Mouse (Mus musculus): ENCODE data around the gene Ptpn4. TPM values are rescaled to one million over a fixed set of nuclear protein-coding genes. Genes with fewer than 3 reads are reported as not detected.

Gene Ptpn4
- polyA plus RNA-seq, 1 experiment from 2014 or later, result 3.7 TPM

GRCm38 (mm10) chr1:119641090-119641812 is 196.2 kb downstream of the Ptpn4 start:
- Histone ChIP-seq H3K4me2 (no peak overlapping the region), H3K9ac (no peak overlapping the region), H3K27ac (replicated peaks) (no peak overlapping the region), H3K36me3 (peaks cover 5% of the 10 kb centered on the region; the same call in 1 of the 2 replicates), H3K9me3 (no peaks in the 10 kb centered on the region), H3K4me1 (peaks cover 25% of the 10 kb centered on the region), H3K4me3 (no peak overlapping the region), H3K27me3 (replicated peaks) (no peaks in the 10 kb centered on the region)
- ATAC-seq (ENCODE audit: extremely low read depth, insufficient number of reproducible peaks, low FRiP score, low TSS enrichment), result no peak

- whole genome bisulfite sequencing, result 69% methylated on average over 2 of the region's 2 CpGs
- no peak for ATAC-seq (ENCODE audit: extremely low read depth, insufficient number of reproducible peaks, low FRiP score, low TSS enrichment)
- no peak overlapping the region for H3K4me3 ChIP-seq
- H3K9ac ChIP-seq, result no peak overlapping the region
- H3K4me2 ChIP-seq, result no peak overlapping the region
- no peak overlapping the region for H3K27ac ChIP-seq (replicated peaks)
- no peaks in the 10 kb centered on the region for H3K27me3 ChIP-seq (replicated peaks)
- H3K9me3 ChIP-seq, result no peaks in the 10 kb centered on the region
- peaks cover 5% of the 10 kb centered on the region; the same call in 1 of the 2 replicates for H3K36me3 ChIP-seq
- H3K4me1 ChIP-seq, result peaks cover 24% of the 10 kb centered on the region
Measured at GRCm38 (mm10) chr1:119640006-119640405, 197.4 kb downstream of the Ptpn4 start.

- Histone ChIP-seq H3K9ac (no peak overlapping the region), H3K4me1 (peaks cover 17% of the 10 kb centered on the region), H3K9me3 (no peaks in the 10 kb centered on the region), H3K27ac (replicated peaks) (no peak overlapping the region), H3K27me3 (replicated peaks) (no peaks in the 10 kb centered on the region), H3K4me2 (no peak overlapping the region), H3K36me3 (peaks cover 15% of the 10 kb centered on the region), H3K4me3 (no peak overlapping the region)
- ATAC-seq (ENCODE audit: extremely low read depth, insufficient number of reproducible peaks, low FRiP score, low TSS enrichment), result no peak
- WGBS, result 84% methylated on average over 6 of the region's 6 CpGs
Measured at GRCm38 (mm10) chr1:119637188-119638023, 200.0 kb downstream of the Ptpn4 start.

DNA sequence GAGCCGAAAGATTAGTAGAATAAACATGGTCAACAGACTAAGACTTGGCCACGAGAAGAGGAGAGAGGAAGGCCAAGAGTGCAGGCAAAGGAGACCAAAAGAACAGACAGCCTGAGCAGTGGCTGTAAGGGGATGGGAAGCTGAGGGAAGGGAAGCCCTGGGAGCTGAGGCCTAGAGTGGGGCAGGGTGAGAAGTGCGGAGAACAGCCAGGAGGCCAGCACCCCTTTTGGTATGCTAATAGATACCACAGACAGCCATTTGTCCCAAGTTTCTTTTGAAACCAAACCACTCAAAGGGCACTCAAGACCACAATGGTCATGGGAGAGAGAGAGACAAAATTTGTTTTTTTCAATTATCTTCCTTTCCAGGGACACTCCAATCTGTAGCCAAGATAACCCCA is 202.7 kb downstream of the Ptpn4 start:
- no peak overlapping the region for H3K9ac ChIP-seq
- no peak overlapping the region for H3K27ac ChIP-seq (replicated peaks)
- no peak for ATAC-seq (ENCODE audit: extremely low read depth, insufficient number of reproducible peaks, low FRiP score, low TSS enrichment)
- no peaks in the 10 kb centered on the region for H3K9me3 ChIP-seq
- H3K4me2 ChIP-seq, result no peak overlapping the region
- H3K4me3 ChIP-seq, result no peak overlapping the region
- peaks cover 20% of the 10 kb centered on the region for H3K36me3 ChIP-seq
- peaks cover 8% of the 10 kb centered on the region; the same call in 1 of the 2 replicates for H3K4me1 ChIP-seq
- no peaks in the 10 kb centered on the region for H3K27me3 ChIP-seq (replicated peaks)
- 57% methylated on average over 3 of the region's 3 CpGs for WGBS

- Histone ChIP-seq H3K4me2 (no peak overlapping the region), H3K27ac (replicated peaks) (no peak overlapping the region), H3K9me3 (no peaks in the 10 kb centered on the region), H3K4me3 (no peak overlapping the region), H3K27me3 (replicated peaks) (no peaks in the 10 kb centered on the region), H3K9ac (no peak overlapping the region), H3K4me1 (peaks cover 14% of the 10 kb centered on the region), H3K36me3 (peaks cover 20% of the 10 kb centered on the region)
- no peak for ATAC-seq (ENCODE audit: extremely low read depth, insufficient number of reproducible peaks, low FRiP score, low TSS enrichment)
- 21% methylated on average over 1 of the region's 1 CpGs for WGBS
Measured at GRCm38 (mm10) chr1:119630428-119630827, 207.0 kb downstream of the Ptpn4 start.

- ATAC-seq (ENCODE audit: extremely low read depth, insufficient number of reproducible peaks, low FRiP score, low TSS enrichment), result no peak
- no peak overlapping the region; the same call in 1 of the 2 replicates for H3K27ac ChIP-seq (replicated peaks)
- H3K36me3 ChIP-seq, result peaks cover 5% of the 10 kb centered on the region
- WGBS, result 56% methylated on average over 4 of the region's 4 CpGs
- peaks cover 24% of the 10 kb centered on the region for H3K4me1 ChIP-seq
- no peak overlapping the region for H3K4me2 ChIP-seq
- no peak overlapping the region for H3K4me3 ChIP-seq
- no peaks in the 10 kb centered on the region for H3K9me3 ChIP-seq
- H3K27me3 ChIP-seq (replicated peaks), result no peaks in the 10 kb centered on the region
- no peak overlapping the region for H3K9ac ChIP-seq
Measured at GRCm38 (mm10) chr1:119626837-119627236, 210.6 kb downstream of the Ptpn4 start.

GRCm38 (mm10) chr1:119624444-119624843 is 213.0 kb downstream of the Ptpn4 start:
- Histone ChIP-seq H3K27ac (replicated peaks) (no peak overlapping the region), H3K4me2 (no peak overlapping the region), H3K4me1 (peaks cover 19% of the 10 kb centered on the region), H3K36me3 (peaks cover 20% of the 10 kb centered on the region), H3K4me3 (no peak overlapping the region), H3K9me3 (no peaks in the 10 kb centered on the region), H3K9ac (no peak overlapping the region), H3K27me3 (replicated peaks) (no peaks in the 10 kb centered on the region)
- 49% methylated on average over 2 of the region's 2 CpGs for whole genome bisulfite sequencing
- ATAC-seq (ENCODE audit: extremely low read depth, insufficient number of reproducible peaks, low FRiP score, low TSS enrichment), result no peak

DNA sequence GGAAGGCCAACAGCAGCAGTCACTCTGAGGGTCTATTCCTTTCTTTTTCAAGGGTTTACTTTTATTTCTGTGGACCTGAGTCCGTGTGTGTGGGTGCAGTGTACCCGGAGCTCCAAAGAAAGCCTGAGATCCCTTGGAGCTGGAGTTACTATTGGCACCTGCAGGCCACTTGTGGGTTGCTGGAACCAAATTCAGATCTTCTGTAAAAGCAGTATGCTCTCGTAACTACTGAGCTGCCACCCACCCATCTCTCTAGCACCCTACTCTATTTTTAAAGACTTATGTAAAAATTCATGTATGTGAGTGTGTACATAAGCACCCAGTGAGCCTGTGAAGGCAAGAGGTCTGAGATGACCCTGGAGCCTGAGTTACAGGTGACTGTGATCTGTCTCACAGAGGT is 232.0 kb downstream of the Ptpn4 start:
- H3K27ac ChIP-seq (replicated peaks), result no peak overlapping the region
- no peak overlapping the region for H3K4me2 ChIP-seq
- no peak overlapping the region for H3K9ac ChIP-seq
- H3K9me3 ChIP-seq, result no peaks in the 10 kb centered on the region
- ATAC-seq (ENCODE audit: extremely low read depth, insufficient number of reproducible peaks, low FRiP score, low TSS enrichment), result no peak
- no peaks in the 10 kb centered on the region for H3K4me1 ChIP-seq
- no peaks in the 10 kb centered on the region for H3K27me3 ChIP-seq (replicated peaks)
- no peak overlapping the region for H3K4me3 ChIP-seq
- H3K36me3 ChIP-seq, result peaks cover 45% of the 10 kb centered on the region
- 94% methylated on average over 3 of the region's 3 CpGs for WGBS

Other genes with a start within 250 kb of the Ptpn4 start
- 14.7 and 16.4 TPM in 2 replicates for gene Epb41l5, start 188.6 kb downstream of the Ptpn4 start, polyA plus RNA-seq (2015; fragmentation: Nextera tagmentation; extraction: Ambion mirVana)
- 6.2 and 7.0 TPM in 2 replicates for gene Tmem177, start 75.6 kb upstream of the Ptpn4 start, polyA plus RNA-seq (2015; fragmentation: Nextera tagmentation; extraction: Ambion mirVana)
- not detected in 2 replicates for gene Cfap221, start 159.6 kb upstream of the Ptpn4 start, polyA plus RNA-seq (2015; fragmentation: Nextera tagmentation; extraction: Ambion mirVana)
- gene Sctr, start 169.3 kb upstream of the Ptpn4 start, polyA plus RNA-seq (2015; fragmentation: Nextera tagmentation; extraction: Ambion mirVana), result 0.09 TPM in 2 replicates
- gene Tmem37, start 236.5 kb upstream of the Ptpn4 start, polyA plus RNA-seq (2015; fragmentation: Nextera tagmentation; extraction: Ambion mirVana), result 14.7 and 16.6 TPM in 2 replicates

All from heart, embryonic 13.5 days (tissue).